Mouse (Mus musculus) MEL (cell line): ENCODE results near the gene Ngly1. TPM values are rescaled to one million over a fixed set of nuclear protein-coding genes. Genes with fewer than 3 reads are reported as not detected.

ENCODE experiments used
- DNase-seq: peaks from one replicate; pipeline ENCODE4 v3.0.0; 2011; ENCODE audit warnings: low read depth, low spot score
- H3K27ac ChIP-seq: 2 replicates; pipeline ENCODE4 v1.5.1; 2012; ENCODE audit warnings: low read depth, mild to moderate bottlenecking, control low read depth, low read length, moderate library complexity; ENCODE audit not compliant: control insufficient read depth
- H3K27me3 ChIP-seq, 2 experiments: fragments of 150-350 bp in 1 of 2; sonication (generic) in 1 of 2; 2 replicates each; pipeline ENCODE4 v1.6.1; 2012; ENCODE audit warnings: low read length in 2 of 2, mild to moderate bottlenecking in 2 of 2, improper control_type of control experiment in 1 of 2, moderate library complexity in 1 of 2; ENCODE audit not compliant: insufficient read depth in 2 of 2, control insufficient read depth in 1 of 2
- H3K36me3 ChIP-seq, 2 experiments: 2 replicates each; pipeline ENCODE4 v1.6.1; 2012 to 2014; ENCODE audit warnings: low read length in 2 of 2, improper control_type of control experiment in 1 of 2, inconsistent platforms in 1 of 2, mild to moderate bottlenecking in 1 of 2; ENCODE audit not compliant: insufficient read depth in 2 of 2, control insufficient read depth in 1 of 2
- H3K4me1 ChIP-seq, 2 experiments: fragments of 150-350 bp in 1 of 2; sonication (generic) in 1 of 2; 2 replicates each; pipeline ENCODE4 v1.6.1; 2012; ENCODE audit warnings: low read length in 2 of 2, improper control_type of control experiment in 1 of 2, mild to moderate bottlenecking in 1 of 2; ENCODE audit not compliant: insufficient read depth in 2 of 2, control insufficient read depth in 1 of 2
- H3K4me3 ChIP-seq, 2 experiments: fragments of 150-350 bp in 1 of 2; sonication (generic) in 1 of 2; 2 replicates each; pipeline ENCODE4 v1.5.1; 2012; ENCODE audit warnings: low read depth in 2 of 2, low read length in 2 of 2, mild to moderate bottlenecking in 2 of 2, moderate library complexity in 2 of 2, control low read depth in 1 of 2, improper control_type of control experiment in 1 of 2; ENCODE audit not compliant: control insufficient read depth in 1 of 2, insufficient read depth in 1 of 2
- H3K79me2 ChIP-seq: 2 replicates; pipeline ENCODE4 v1.6.1; 2012; ENCODE audit warnings: mild to moderate bottlenecking, low read length, moderate library complexity; ENCODE audit not compliant: control insufficient read depth, poor library complexity, insufficient read depth
- H3K9ac ChIP-seq: 2 replicates; pipeline ENCODE4 v1.6.1; 2012; ENCODE audit warnings: low read depth, mild to moderate bottlenecking, control low read depth, low read length, moderate library complexity; ENCODE audit not compliant: control insufficient read depth, poor library complexity, severe bottlenecking
- H3K9me3 ChIP-seq: fragments of 150-350 bp; sonication (generic); replicated peaks from 2 replicates; pipeline ENCODE4 v1.6.1; 2012; ENCODE audit warnings: mild to moderate bottlenecking, low read length, improper control_type of control experiment, moderate library complexity; ENCODE audit not compliant: insufficient read depth
- BHLHE40 ChIP-seq: IDR thresholded peaks from 2 replicates; pipeline ENCODE4 v1.6.1; 2012; ENCODE audit warnings: low read depth, mild to moderate bottlenecking, inconsistent platforms, low read length, improper control_type of control experiment, borderline replicate concordance
- CTCF ChIP-seq, 3 experiments: IDR thresholded peaks in 2 of 3; conservative IDR thresholded peaks in 1 of 3; 2 replicates each; pipeline ENCODE4 v1.5.1; 2011 to 2012; ENCODE audit warnings: low read length in 3 of 3, low read depth in 2 of 3, mild to moderate bottlenecking in 2 of 3, improper control_type of control experiment in 1 of 3, inconsistent platforms in 1 of 3, mixed read lengths in 1 of 3, moderate library complexity in 1 of 3; ENCODE audit not compliant: control insufficient read depth in 1 of 3, insufficient read depth in 1 of 3, poor library complexity in 1 of 3, severe bottlenecking in 1 of 3
- E2F4 ChIP-seq: IDR thresholded peaks from 2 replicates; pipeline ENCODE4 v1.6.1; 2011; ENCODE audit warnings: low read depth, low read length, improper control_type of control experiment, borderline replicate concordance
- ELF1 ChIP-seq: IDR thresholded peaks from 2 replicates; pipeline ENCODE4 v1.6.1; 2014; ENCODE audit warnings: low read depth, mild to moderate bottlenecking, inconsistent platforms, low read length, improper control_type of control experiment, moderate library complexity
- EP300 ChIP-seq, 2 experiments: IDR thresholded peaks; 2 replicates each; pipeline ENCODE4 v1.6.1; 2011; ENCODE audit warnings: improper control_type of control experiment in 2 of 2, low read length in 2 of 2, low read depth in 1 of 2, mild to moderate bottlenecking in 1 of 2
- ETS1 ChIP-seq: IDR thresholded peaks from 2 replicates; pipeline ENCODE4 v1.6.1; 2012; ENCODE audit warnings: low read depth, mild to moderate bottlenecking, inconsistent platforms, low read length, improper control_type of control experiment, moderate library complexity
- HCFC1 ChIP-seq: IDR thresholded peaks from 2 replicates; pipeline ENCODE4 v1.6.1; 2012; ENCODE audit warnings: low read depth, mild to moderate bottlenecking, inconsistent platforms, low read length, improper control_type of control experiment, moderate library complexity
- JUND ChIP-seq: IDR thresholded peaks from 2 replicates; pipeline ENCODE4 v1.6.1; 2011; ENCODE audit warnings: low read depth, mild to moderate bottlenecking, improper control_type of control experiment, low read length
- MAFK ChIP-seq: IDR thresholded peaks from 2 replicates; pipeline ENCODE4 v1.6.1; 2011; ENCODE audit warnings: low read depth, mild to moderate bottlenecking, low read length, improper control_type of control experiment, borderline replicate concordance
- MAX ChIP-seq: IDR thresholded peaks from 2 replicates; pipeline ENCODE4 v1.6.1; 2011; ENCODE audit warnings: low read length, improper control_type of control experiment
- MAZ ChIP-seq: IDR thresholded peaks from 2 replicates; pipeline ENCODE4 v1.6.1; 2012; ENCODE audit warnings: low read depth, mild to moderate bottlenecking, inconsistent platforms, low read length, improper control_type of control experiment
- MEF2A ChIP-seq: IDR thresholded peaks from 2 replicates; pipeline ENCODE4 v1.6.1; 2014; ENCODE audit warnings: low read depth, mild to moderate bottlenecking, inconsistent platforms, low read length, improper control_type of control experiment; ENCODE audit not compliant: poor library complexity, insufficient replicate concordance, severe bottlenecking; ENCODE audit errors: extremely low read depth
- MXI1 ChIP-seq: IDR thresholded peaks from 2 replicates; pipeline ENCODE4 v1.6.1; 2011; ENCODE audit warnings: mild to moderate bottlenecking, low read depth, low read length, improper control_type of control experiment
- MYB ChIP-seq: IDR thresholded peaks from 2 replicates; pipeline ENCODE4 v1.6.1; 2011; ENCODE audit warnings: mild to moderate bottlenecking, low read depth, low read length, improper control_type of control experiment
- POLR2A ChIP-seq, 2 experiments: IDR thresholded peaks; 2 replicates each; pipeline ENCODE4 v1.6.1; 2011 to 2012; ENCODE audit warnings: low read length in 2 of 2, mild to moderate bottlenecking in 2 of 2, control low read depth in 1 of 2, improper control_type of control experiment in 1 of 2, low read depth in 1 of 2, moderate library complexity in 1 of 2; ENCODE audit not compliant: control insufficient read depth in 1 of 2, insufficient read depth in 1 of 2, poor library complexity in 1 of 2
- POLR2AphosphoS2 ChIP-seq: IDR thresholded peaks from 2 replicates; pipeline ENCODE4 v1.6.1; 2011; ENCODE audit warnings: low read length, improper control_type of control experiment
- POLR2AphosphoS5 ChIP-seq: IDR thresholded peaks from 2 replicates; pipeline ENCODE4 v1.6.1; 2012; ENCODE audit warnings: low read depth, borderline replicate concordance, mild to moderate bottlenecking, inconsistent platforms, low read length, moderate library complexity, mixed read lengths
- RCOR1 ChIP-seq: IDR thresholded peaks from 2 replicates; pipeline ENCODE4 v1.6.1; 2012; ENCODE audit warnings: low read depth, mild to moderate bottlenecking, inconsistent platforms, low read length, improper control_type of control experiment
- SMC3 ChIP-seq: IDR thresholded peaks from 2 replicates; pipeline ENCODE4 v1.6.1; 2011; ENCODE audit warnings: low read depth, low read length, improper control_type of control experiment
- TAL1 ChIP-seq: IDR thresholded peaks from 2 replicates; pipeline ENCODE4 v1.6.1; 2012; ENCODE audit warnings: mild to moderate bottlenecking, inconsistent platforms, low read length, moderate library complexity, mixed read lengths
- TCF12 ChIP-seq: IDR thresholded peaks from 2 replicates; pipeline ENCODE4 v1.6.1; 2014; ENCODE audit warnings: low read depth, mild to moderate bottlenecking, inconsistent platforms, low read length, improper control_type of control experiment, moderate library complexity
- USF2 ChIP-seq, 2 experiments: IDR thresholded peaks; 2 replicates each; pipeline ENCODE4 v1.6.1; 2011 to 2012; ENCODE audit warnings: improper control_type of control experiment in 2 of 2, low read length in 2 of 2, borderline replicate concordance in 1 of 2, inconsistent platforms in 1 of 2, low read depth in 1 of 2, mild to moderate bottlenecking in 1 of 2; ENCODE audit not compliant: insufficient read depth in 1 of 2
- ZC3H11A ChIP-seq: IDR thresholded peaks from 2 replicates; pipeline ENCODE4 v1.6.1; 2012; ENCODE audit warnings: low read depth, mild to moderate bottlenecking, inconsistent platforms, low read length, improper control_type of control experiment
- polyA plus RNA-seq, 2 experiments: library from polyadenylated mRNA; stranded (reverse) in 1 of 2; unstranded in 1 of 2; fragments of >175 nt in 1 of 2; fragments of >200 nt in 1 of 2; gene quantifications; 2 replicates each; pipeline versions ENCODE4 v1.2.1 to v1.2.4; 2012; ENCODE audit warnings: low replicate concordance in 2 of 2, low read depth in 1 of 2; ENCODE audit not compliant: insufficient read length in 2 of 2, insufficient read depth in 1 of 2, missing spikeins in 1 of 2
- total RNA-seq: library from RNA; depleted of rRNA; stranded (reverse); fragments of 300-350 nt; gene quantifications from 2 replicates; pipeline ENCODE4 v1.2.3, GENCODE M21; 2012

The Ngly1 gene
- total and polyA plus RNA-seq, 3 experiments: 26.7 to 28.7 TPM; not detected in 1

- Histone ChIP-seq H3K27ac (no peak overlapping the region), H3K4me3 (peak overlapping the region; percentile 80 to 88), H3K36me3 (peaks cover 0 to 44% of the 10 kb centered on the region in 2 experiments; a peak in 2 of 4 replicates), H3K9ac (peak overlapping the region; percentile 100), H3K9me3 (no peaks in the 10 kb centered on the region), H3K27me3 (no peaks in the 10 kb centered on the region), H3K79me2 (peaks cover 8% of the 10 kb centered on the region), H3K4me1 (peaks cover 22 to 28% of the 10 kb centered on the region in 2 experiments)
- DNase-seq: no peak
- TF ChIP-seq RCOR1: no peak
- TF ChIP-seq POLR2AphosphoS5: no peak
These were observed 1.0 kb downstream of the Ngly1 start for GRCm38 (mm10) chr14:16250099-16250498.

- H3K4me3 ChIP-seq: no peak overlapping the region
- no peaks in the 10 kb centered on the region for H3K9me3 ChIP-seq
- TF ChIP-seq MAFK (no peak), POLR2A (IDR thresholded peaks at IDR 0.05; ENCODE audit: control insufficient read depth in 1 of 2, insufficient read depth in 1 of 2, low read depth in 1 of 2, low read length in 2 of 2, poor library complexity in 1 of 2) (no peak), TCF12 (no peak), RCOR1 (no peak), MXI1 (no peak), MYB (no peak), MEF2A (no peak)
- H3K79me2 ChIP-seq: peaks cover 2% of the 10 kb centered on the region; the same call in 1 of the 2 replicates
- DNase-seq: no peak
- peaks cover 3 to 9% of the 10 kb centered on the region in 2 experiments for H3K4me1 ChIP-seq
- H3K36me3 ChIP-seq: peaks cover 0 to 36% of the 10 kb centered on the region in 2 experiments; a peak in 2 of 4 replicates
- H3K27ac ChIP-seq: peak overlapping the region; percentile 88
- no peak overlapping the region for H3K9ac ChIP-seq
- no peaks in the 10 kb centered on the region for H3K27me3 ChIP-seq
These were observed 6.7 kb downstream of the Ngly1 start for GRCm38 (mm10) chr14:16255745-16256144.

GRCm38 (mm10) chr14:16256209-16256608 is 7.1 kb downstream of the Ngly1 start:
- Histone ChIP-seq H3K27me3 (no peaks in the 10 kb centered on the region), H3K9me3 (no peaks in the 10 kb centered on the region), H3K4me1 (peaks cover 3 to 9% of the 10 kb centered on the region in 2 experiments), H3K79me2 (no peaks in the 10 kb centered on the region), H3K27ac (no peak overlapping the region), H3K36me3 (peaks cover 3 to 33% of the 10 kb centered on the region in 2 experiments), H3K4me3 (no peak overlapping the region), H3K9ac (no peak overlapping the region)
- TF ChIP-seq ETS1 (peak; percentile 88), TAL1 (no peak), JUND (peak; percentile 70; the same call in 1 of the 2 replicates), MAFK (peak; percentile 96), CTCF (IDR thresholded peaks at IDR 0.05 in 2 of 3, conservative IDR thresholded peaks at IDR 0.05 in 1 of 3; ENCODE audit: control insufficient read depth in 1 of 3, insufficient read depth in 1 of 3, low read depth in 2 of 3, low read length in 3 of 3, poor library complexity in 1 of 3, severe bottlenecking in 1 of 3) (no peak), ZC3H11A (no peak), MAX (no peak), HCFC1 (no peak), BHLHE40 (no peak), E2F4 (no peak), ELF1 (no peak), MAZ (no peak), RCOR1 (0 out of 2 replicates have a peak, but pooled peaks have one; percentile 24), EP300 (IDR thresholded peaks at IDR 0.05; ENCODE audit: low read depth in 1 of 2, low read length in 2 of 2) (peak; percentile 49 to 57), POLR2AphosphoS2 (no peak), MYB (no peak), USF2 (IDR thresholded peaks at IDR 0.05; ENCODE audit: borderline replicate concordance in 1 of 2, insufficient read depth in 1 of 2, low read depth in 1 of 2, low read length in 2 of 2) (no peak), SMC3 (no peak)
- peak; percentile 90 for DNase-seq
